Mouse (Mus musculus): ENCODE data around the gene Pak1.

GRCm38 (mm10) chr7:97775923-97776322 lies 12.4 kb upstream of the Pak1 start:
- no peak for TF ChIP-seq CTCF (IDR thresholded peaks at IDR 0.05; ENCODE audit: borderline replicate concordance, insufficient read depth, low read depth, low read length)
- no peak for TF ChIP-seq POLR2A (IDR thresholded peaks at IDR 0.05; ENCODE audit: borderline replicate concordance, insufficient read depth, low read length)

Data from cerebellum, adult 2 months (tissue).